Mouse (Mus musculus): ENCODE results near the gene Emilin2.

DNA sequence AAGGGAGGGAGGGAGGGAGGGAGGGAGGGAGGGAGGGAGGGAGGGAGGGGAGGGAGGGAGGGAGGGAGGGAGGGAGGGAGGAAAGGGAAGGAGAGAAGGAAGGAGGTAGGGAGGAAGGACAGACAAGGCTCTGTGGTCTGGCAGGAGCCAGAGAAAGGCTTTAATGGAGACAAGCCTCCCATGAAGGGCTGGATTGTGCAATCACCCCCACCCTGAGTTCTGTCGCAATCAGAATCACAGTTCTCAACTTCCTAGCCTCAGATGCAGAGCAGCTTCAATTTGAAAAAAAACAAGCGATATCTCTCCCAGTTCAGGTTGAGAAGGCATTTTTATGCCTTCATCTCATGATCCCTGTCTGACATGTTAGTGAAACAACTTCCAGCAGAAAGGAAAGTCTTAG is 11.4 kb downstream of the Emilin2 start:
- no peak for TF ChIP-seq POLR2A (IDR thresholded peaks at IDR 0.05; ENCODE audit: insufficient read depth, low read length)
- TF ChIP-seq EP300 (IDR thresholded peaks at IDR 0.05; ENCODE audit: insufficient read depth, low read depth, low read length), result no peak
